Mouse (Mus musculus): ENCODE results near the gene Cenpp. TPM values are rescaled to one million over a fixed set of nuclear protein-coding genes. Genes with fewer than 3 reads are reported as not detected.

Cenpp gene
- total RNA-seq, 2 experiments from 2014 or later: 0.79 to 1.2 TPM

GRCm38 (mm10) chr13:49538693-49539092 is 113.9 kb downstream of the Cenpp start:
- no peak for DNase-seq (ENCODE audit: low spot score in 2 of 2)

GRCm38 (mm10) chr13:49536946-49537345 is 115.6 kb downstream of the Cenpp start:
- DNase-seq (ENCODE audit: low spot score in 2 of 2): no peak

- no peak for DNase-seq (ENCODE audit: low spot score in 2 of 2)
Measured at GRCm38 (mm10) chr13:49530636-49531035, 121.9 kb downstream of the Cenpp start.

- DNase-seq (ENCODE audit: low spot score in 2 of 2): no peak
Measured at GRCm38 (mm10) chr13:49526235-49526634, 126.3 kb downstream of the Cenpp start.

GRCm38 (mm10) chr13:49518761-49519160 is 133.8 kb downstream of the Cenpp start:
- DNase-seq (ENCODE audit: low spot score in 2 of 2): no peak

GRCm38 (mm10) chr13:49507176-49507575 is 145.4 kb downstream of the Cenpp start:
- DNase-seq (ENCODE audit: low spot score in 2 of 2): no peak

GRCm38 (mm10) chr13:49505776-49506175 is 146.8 kb downstream of the Cenpp start:
- DNase-seq (ENCODE audit: low spot score in 2 of 2): no peak

- DNase-seq (ENCODE audit: low spot score in 2 of 2): no peak
Measured at GRCm38 (mm10) chr13:49504510-49504909, 148.1 kb downstream of the Cenpp start, which contains the start of gene Ecm2. Gene Ecm2 (plus strand): TSS chr13:49504810.

GRCm38 (mm10) chr13:49492376-49493368 is 159.9 kb downstream of the Cenpp start, which contains the start of gene Tes3-ps:
Gene Tes3-ps (plus strand): TSS chr13:49493318.
- DNase-seq (ENCODE audit: low spot score in 2 of 2): no peak

GRCm38 (mm10) chr13:49485388-49485787 is 167.2 kb downstream of the Cenpp start:
- DNase-seq (ENCODE audit: low spot score in 2 of 2): no peak

GRCm38 (mm10) chr13:49480551-49480950 is 172.0 kb downstream of the Cenpp start:
- no peak for DNase-seq (ENCODE audit: low spot score in 2 of 2)

GRCm38 (mm10) chr13:49480057-49480456 is 172.5 kb downstream of the Cenpp start:
- peak in 1 of 2 experiments; percentile 30 for DNase-seq (ENCODE audit: low spot score in 2 of 2)

GRCm38 (mm10) chr13:49479399-49479798 is 173.2 kb downstream of the Cenpp start:
- no peak for DNase-seq (ENCODE audit: low spot score in 2 of 2)

GRCm38 (mm10) chr13:49478851-49479374 is 173.7 kb downstream of the Cenpp start:
- no peak for DNase-seq (ENCODE audit: low spot score in 2 of 2)

- no peak for DNase-seq (ENCODE audit: low spot score in 2 of 2)
Measured at GRCm38 (mm10) chr13:49477887-49478286, 174.7 kb downstream of the Cenpp start.

GRCm38 (mm10) chr13:49472676-49473005 is 179.9 kb downstream of the Cenpp start:
- no peak for DNase-seq (ENCODE audit: low spot score in 2 of 2)

GRCm38 (mm10) chr13:49471981-49472675 is 180.5 kb downstream of the Cenpp start:
- no peak for DNase-seq (ENCODE audit: low spot score in 2 of 2)

GRCm38 (mm10) chr13:49470806-49471205 is 181.8 kb downstream of the Cenpp start:
- no peak for DNase-seq (ENCODE audit: low spot score in 2 of 2)

- no peak for DNase-seq (ENCODE audit: low spot score in 2 of 2)
Measured at GRCm38 (mm10) chr13:49470319-49470718, 182.3 kb downstream of the Cenpp start.

GRCm38 (mm10) chr13:49469002-49469401 is 183.6 kb downstream of the Cenpp start:
- no peak for DNase-seq (ENCODE audit: low spot score in 2 of 2)

GRCm38 (mm10) chr13:49467585-49467984 is 185.0 kb downstream of the Cenpp start:
- DNase-seq (ENCODE audit: low spot score in 2 of 2): no peak
